Mouse (Mus musculus) liver, embryonic 11.5 days (tissue): ENCODE results near the gene Fhl3. TPM values are rescaled to one million over a fixed set of nuclear protein-coding genes. Genes with fewer than 3 reads are reported as not detected.

Source experiments
- ATAC-seq: fragments of 200-750 bp; cut with Nextera tagmentation; replicated peaks from 2 replicates; pipeline ENCODE4 v1.8.0; 2017; ENCODE audit warnings: moderate number of reproducible peaks, mild to moderate bottlenecking, moderate TSS enrichment, moderate library complexity; ENCODE audit not compliant: low FRiP score
- DNase-seq: peaks from one replicate; pipeline ENCODE4 v3.0.0-alpha.2; 2017; ENCODE audit warnings: low spot score
- H3K27ac ChIP-seq: fragments of 300-500 bp; sonication (generic); 2 replicates; pipeline ENCODE4 v1.5.1; 2014; ENCODE audit warnings: mild to moderate bottlenecking, low read depth, low read length, control low read depth
- H3K27me3 ChIP-seq: fragments of 300-500 bp; sonication (generic); replicated peaks from 2 replicates; pipeline ENCODE4 v1.6.1; 2014; ENCODE audit warnings: low read length, mixed read lengths; ENCODE audit not compliant: control insufficient read depth, insufficient read depth
- H3K36me3 ChIP-seq: fragments of 300-500 bp; sonication (generic); 2 replicates; pipeline ENCODE4 v1.6.1; 2014; ENCODE audit warnings: mild to moderate bottlenecking, low read length, moderate library complexity, mixed read lengths; ENCODE audit not compliant: control insufficient read depth, insufficient read depth
- H3K4me1 ChIP-seq: fragments of 300-500 bp; sonication (generic); replicated peaks from 2 replicates; pipeline ENCODE4 v1.6.1; 2014; ENCODE audit warnings: low read length, mixed read lengths; ENCODE audit not compliant: control insufficient read depth, insufficient read depth
- H3K4me2 ChIP-seq: fragments of 300-500 bp; sonication (generic); 2 replicates; pipeline ENCODE4 v1.6.1; 2014; ENCODE audit warnings: mild to moderate bottlenecking, control low read depth, moderate library complexity
- H3K4me3 ChIP-seq: fragments of 300-500 bp; sonication (generic); 2 replicates; pipeline ENCODE4 v1.5.1; 2014; ENCODE audit warnings: low read depth, low read length, control low read depth
- H3K9ac ChIP-seq: fragments of 300-500 bp; sonication (generic); 2 replicates; pipeline ENCODE4 v1.6.1; 2014; ENCODE audit warnings: low read depth, low read length, control low read depth
- H3K9me3 ChIP-seq: fragments of 300-500 bp; sonication (generic); 2 replicates; pipeline ENCODE4 v1.6.1; 2016; ENCODE audit warnings: low read length, inconsistent platforms, mixed read lengths; ENCODE audit not compliant: control insufficient read depth
- WGBS: fragments of 180-500 bp; shearing (Covaris S2); extraction: QIAGEN DNeasy Blood & Tissue Kit; methylation state at CpG from one replicate; pipeline ENCODE4 v1.1.7; 2014; 5-methylcytosine and 5-hydroxymethylcytosine counted together
- polyA plus RNA-seq: library from polyadenylated mRNA; unstranded; fragments of >200 nt; fragmentation: Nextera tagmentation; extraction: Ambion mirVana; gene quantifications from 2 replicates; pipeline ENCODE4 v1.2.1, GENCODE M21; 2014

The Fhl3 gene
- polyA plus RNA-seq, 1 experiment from 2014 or later: 6.8 TPM

DNA sequence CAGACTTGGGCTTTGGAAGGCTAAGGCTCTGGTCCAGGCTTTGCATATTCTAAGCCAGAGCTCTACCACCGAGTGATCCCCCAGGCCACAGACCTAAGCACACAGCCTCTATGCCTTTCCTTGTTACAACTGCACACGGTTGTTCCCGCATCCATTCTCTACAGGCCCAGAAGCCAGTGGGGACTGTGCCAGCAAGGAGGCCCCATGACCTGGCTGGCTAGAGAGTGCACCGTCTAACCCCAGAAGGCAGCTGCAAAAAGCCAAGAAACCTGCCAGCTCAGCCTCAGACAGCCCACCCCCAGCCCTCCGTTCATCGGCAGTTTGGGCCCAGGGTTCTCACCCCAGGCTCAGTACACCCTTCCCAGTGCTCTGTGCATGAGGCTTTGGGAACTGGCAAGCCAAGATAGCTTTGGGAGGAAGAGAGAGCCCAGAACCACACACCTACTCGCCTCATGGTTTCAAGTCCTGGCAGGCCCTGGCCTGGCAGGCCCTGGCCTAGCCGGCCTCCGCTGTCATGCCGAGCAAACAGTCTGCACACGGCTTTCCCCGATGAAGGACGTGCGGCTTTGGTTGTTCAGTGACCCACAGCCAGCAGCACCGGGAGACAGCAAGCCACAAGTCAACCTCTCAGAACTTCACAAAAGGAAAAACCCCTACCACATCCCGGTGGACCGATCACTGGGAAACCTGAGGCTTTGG is 26.0 kb upstream of the Fhl3 start:
- DNase-seq: no peak
- H3K27ac ChIP-seq: no peak overlapping the region
- no peaks in the 10 kb centered on the region for H3K9me3 ChIP-seq
- 76% methylated on average over 17 of the region's 17 CpGs for WGBS
- H3K4me1 ChIP-seq: no peaks in the 10 kb centered on the region; the same call in 1 of the 2 replicates
- H3K9ac ChIP-seq: no peak overlapping the region
- H3K36me3 ChIP-seq: peaks cover 10% of the 10 kb centered on the region; the same call in 1 of the 2 replicates
- no peak overlapping the region for H3K4me2 ChIP-seq
- peaks cover 36% of the 10 kb centered on the region for H3K27me3 ChIP-seq
- no peak overlapping the region for H3K4me3 ChIP-seq
- ATAC-seq: no peak

DNA sequence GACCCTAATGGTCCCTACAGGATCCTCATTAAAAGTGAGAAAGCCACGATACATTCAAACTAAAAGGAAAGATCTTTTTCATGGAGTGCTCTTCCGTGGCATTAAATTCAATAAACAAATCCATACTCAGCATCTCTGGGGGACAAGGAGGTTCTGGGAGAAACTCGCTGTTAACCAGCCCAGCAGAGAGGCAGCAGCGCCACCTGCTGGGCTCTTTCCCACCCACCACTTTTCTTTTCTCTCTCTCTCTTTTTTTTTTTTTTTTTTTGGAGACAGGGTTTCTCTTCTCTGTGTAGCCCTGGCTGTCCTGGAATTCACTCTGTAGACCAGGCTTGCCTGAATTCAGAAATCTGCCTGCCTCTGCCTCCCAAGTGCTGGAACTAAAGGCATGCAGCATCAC is 25.5 kb upstream of the Fhl3 start:
- H3K27me3 ChIP-seq: peaks cover 36% of the 10 kb centered on the region
- H3K27ac ChIP-seq: no peak overlapping the region
- no peaks in the 10 kb centered on the region for H3K9me3 ChIP-seq
- H3K9ac ChIP-seq: no peak overlapping the region
- no peak overlapping the region for H3K4me2 ChIP-seq
- peaks cover 15% of the 10 kb centered on the region; the same call in 1 of the 2 replicates for H3K36me3 ChIP-seq
- ATAC-seq (no peak), DNase-seq (no peak)
- H3K4me3 ChIP-seq: no peak overlapping the region
- no peaks in the 10 kb centered on the region; the same call in 1 of the 2 replicates for H3K4me1 ChIP-seq
- 5% methylated on average over 4 of the region's 4 CpGs for WGBS

GRCm38 (mm10) chr4:124675958-124676357 is 24.5 kb upstream of the Fhl3 start:
- H3K36me3 ChIP-seq: peaks cover 23% of the 10 kb centered on the region; the same call in 1 of the 2 replicates
- no peak overlapping the region for H3K4me3 ChIP-seq
- H3K27me3 ChIP-seq: peaks cover 28% of the 10 kb centered on the region
- no peak for DNase-seq
- H3K4me1 ChIP-seq: no peaks in the 10 kb centered on the region; the same call in 1 of the 2 replicates
- H3K9me3 ChIP-seq: no peaks in the 10 kb centered on the region
- H3K4me2 ChIP-seq: no peak overlapping the region
- no peak for ATAC-seq
- H3K27ac ChIP-seq: no peak overlapping the region
- 81% methylated on average over 6 of the region's 6 CpGs for WGBS
- no peak overlapping the region for H3K9ac ChIP-seq

DNA sequence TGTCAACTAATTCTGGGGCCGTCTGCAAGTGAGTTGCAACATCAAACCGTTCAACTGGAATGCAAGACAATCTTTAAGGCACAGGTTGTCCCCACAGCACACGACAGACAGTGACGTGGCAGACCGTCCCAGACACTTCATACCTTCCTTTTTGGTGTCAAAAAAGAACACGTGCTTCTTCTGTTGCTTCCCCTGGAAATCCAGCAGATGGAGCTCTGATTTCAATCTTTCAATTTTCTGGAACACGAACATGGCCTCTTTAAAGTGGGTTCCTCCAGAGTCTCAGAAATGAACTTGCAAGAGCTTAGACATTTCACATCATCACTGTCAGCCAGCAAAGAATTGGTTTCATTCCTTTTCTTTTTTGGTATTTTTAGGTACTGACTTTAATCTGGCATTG is 18.2 kb upstream of the Fhl3 start:
- peaks cover 32% of the 10 kb centered on the region; the same call in 1 of the 2 replicates for H3K36me3 ChIP-seq
- no peaks in the 10 kb centered on the region for H3K27me3 ChIP-seq
- no peaks in the 10 kb centered on the region for H3K9me3 ChIP-seq
- no peak overlapping the region for H3K27ac ChIP-seq
- no peak for ATAC-seq
- no peak for DNase-seq
- H3K4me1 ChIP-seq: no peaks in the 10 kb centered on the region
- 68% methylated on average over 7 of the region's 7 CpGs for WGBS
- no peak overlapping the region for H3K4me2 ChIP-seq
- no peak overlapping the region for H3K9ac ChIP-seq
- H3K4me3 ChIP-seq: no peak overlapping the region

GRCm38 (mm10) chr4:124683474-124683873 is 17.0 kb upstream of the Fhl3 start:
- Histone ChIP-seq H3K27ac (no peak overlapping the region), H3K9me3 (no peaks in the 10 kb centered on the region), H3K4me1 (no peaks in the 10 kb centered on the region), H3K9ac (no peak overlapping the region), H3K4me3 (no peak overlapping the region), H3K4me2 (no peak overlapping the region), H3K27me3 (no peaks in the 10 kb centered on the region), H3K36me3 (peaks cover 28% of the 10 kb centered on the region; the same call in 1 of the 2 replicates)
- 89% methylated on average over 4 of the region's 4 CpGs for WGBS
- ATAC-seq (no peak), DNase-seq (no peak)

GRCm38 (mm10) chr4:124685004-124685403 is 15.5 kb upstream of the Fhl3 start:
- Histone ChIP-seq H3K4me3 (no peak overlapping the region), H3K9ac (no peak overlapping the region), H3K4me1 (no peaks in the 10 kb centered on the region), H3K4me2 (no peak overlapping the region), H3K36me3 (peaks cover 20% of the 10 kb centered on the region), H3K27me3 (no peaks in the 10 kb centered on the region), H3K9me3 (no peaks in the 10 kb centered on the region), H3K27ac (no peak overlapping the region)
- ATAC-seq: no peak
- WGBS: 62% methylated on average over 4 of the region's 4 CpGs
- no peak for DNase-seq

- ATAC-seq (no peak), DNase-seq (no peak)
- Histone ChIP-seq H3K4me3 (no peak overlapping the region), H3K9ac (no peak overlapping the region), H3K27me3 (no peaks in the 10 kb centered on the region), H3K27ac (no peak overlapping the region), H3K36me3 (peaks cover 16% of the 10 kb centered on the region), H3K9me3 (no peaks in the 10 kb centered on the region), H3K4me2 (no peak overlapping the region), H3K4me1 (no peaks in the 10 kb centered on the region)
- WGBS: 73% methylated on average over 8 of the region's 8 CpGs
Measured at GRCm38 (mm10) chr4:124685453-124685852, 15.0 kb upstream of the Fhl3 start.

GRCm38 (mm10) chr4:124685897-124686402 is 14.6 kb upstream of the Fhl3 start:
- no peaks in the 10 kb centered on the region for H3K27me3 ChIP-seq
- H3K36me3 ChIP-seq: peaks cover 12% of the 10 kb centered on the region
- no peak overlapping the region for H3K4me2 ChIP-seq
- H3K4me1 ChIP-seq: no peaks in the 10 kb centered on the region
- no peak overlapping the region for H3K27ac ChIP-seq
- H3K9me3 ChIP-seq: no peaks in the 10 kb centered on the region
- DNase-seq (no peak), ATAC-seq (no peak)
- H3K9ac ChIP-seq: no peak overlapping the region
- WGBS: 81% methylated on average over 8 of the region's 8 CpGs
- H3K4me3 ChIP-seq: no peak overlapping the region

GRCm38 (mm10) chr4:124691455-124691854 is 9.0 kb upstream of the Fhl3 start:
- Histone ChIP-seq H3K27ac (peak overlapping the region; percentile 35; the same call in 1 of the 2 replicates), H3K9me3 (no peaks in the 10 kb centered on the region), H3K9ac (no peak overlapping the region), H3K4me3 (no peak overlapping the region), H3K4me1 (peaks cover 20% of the 10 kb centered on the region), H3K4me2 (peak overlapping the region; percentile 94), H3K36me3 (peaks cover 3% of the 10 kb centered on the region; the same call in 1 of the 2 replicates), H3K27me3 (no peaks in the 10 kb centered on the region)
- no peak for ATAC-seq
- WGBS: 72% methylated on average over 8 of the region's 8 CpGs
- no peak for DNase-seq
